Mouse (Mus musculus) heart, postnatal 25 days (tissue): ENCODE data around the gene Pcdh15. TPM values are rescaled to one million over a fixed set of nuclear protein-coding genes. Genes with fewer than 3 reads are reported as not detected.

Experiments used
- DNase-seq: peaks from one replicate; pipeline ENCODE4 v3.0.0; 2022; ENCODE audit warnings: low spot score
- intact Hi-C: fragments of 180-260 bp; cut with DNase I; formaldehyde crosslinking; loops from one replicate; pipeline ENCODE4 v1.15.1; 2025
- total RNA-seq, 2 experiments: library from RNA; stranded (reverse); gene quantifications; 2 replicates each; pipeline ENCODE4 v1.2.3; 2021

Gene Pcdh15
- total RNA-seq, 2 experiments from 2014 or later: 0.34 to 0.59 TPM

DNA sequence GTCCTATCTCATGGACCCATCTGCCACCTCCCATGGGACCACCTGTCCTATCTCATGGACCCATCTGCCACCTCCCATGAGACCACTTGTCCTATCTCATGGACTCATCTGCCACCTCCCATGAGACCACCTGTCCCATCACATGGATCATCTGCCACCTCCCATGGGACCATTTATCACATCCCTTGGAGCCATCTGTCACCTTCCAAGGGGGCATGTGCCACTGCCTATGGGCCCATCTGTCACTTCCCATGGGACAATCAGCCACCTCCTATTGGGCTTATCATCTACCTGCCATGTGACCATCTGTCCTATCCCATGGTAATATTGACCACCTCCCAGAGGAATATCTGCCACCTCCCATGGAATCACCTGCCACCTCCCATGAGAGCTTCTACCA is 832.0 kb downstream of the Pcdh15 start:
- DNase-seq: no peak
- intact Hi-C loops: no loop called here

DNA sequence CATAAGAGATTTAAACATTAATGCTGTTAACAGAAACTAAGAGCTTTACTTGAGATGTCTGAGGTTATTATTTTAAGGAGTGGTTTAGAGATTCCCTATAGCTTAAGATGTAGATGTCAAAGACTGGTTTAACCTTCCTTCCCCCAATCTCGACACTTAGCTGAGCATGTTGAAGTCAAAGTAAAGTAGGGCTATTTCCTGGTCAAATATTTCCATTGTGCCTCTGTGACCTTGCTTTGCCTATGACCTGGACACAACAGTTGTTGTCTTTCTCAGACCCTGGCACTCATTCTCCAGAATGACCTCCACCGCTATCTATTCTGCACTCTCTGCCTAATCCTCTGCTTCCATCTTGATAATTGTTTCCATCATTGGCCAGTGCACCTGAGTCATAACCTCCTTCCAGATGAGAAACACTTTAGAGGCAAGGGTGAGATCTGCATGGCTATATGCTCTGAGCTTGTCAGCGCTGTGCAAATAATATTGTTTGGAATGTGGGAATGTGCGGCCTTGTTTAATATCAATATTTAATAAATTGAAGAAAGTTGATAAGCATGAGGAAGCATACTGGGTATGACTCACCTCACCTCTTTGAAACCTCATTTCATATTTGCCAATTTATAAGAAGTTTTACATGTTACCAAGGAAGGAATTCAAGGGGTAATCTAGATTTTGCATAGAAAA is 833.0 kb downstream of the Pcdh15 start:
- DNase-seq: no peak
- intact Hi-C loops: no loop called here

DNA sequence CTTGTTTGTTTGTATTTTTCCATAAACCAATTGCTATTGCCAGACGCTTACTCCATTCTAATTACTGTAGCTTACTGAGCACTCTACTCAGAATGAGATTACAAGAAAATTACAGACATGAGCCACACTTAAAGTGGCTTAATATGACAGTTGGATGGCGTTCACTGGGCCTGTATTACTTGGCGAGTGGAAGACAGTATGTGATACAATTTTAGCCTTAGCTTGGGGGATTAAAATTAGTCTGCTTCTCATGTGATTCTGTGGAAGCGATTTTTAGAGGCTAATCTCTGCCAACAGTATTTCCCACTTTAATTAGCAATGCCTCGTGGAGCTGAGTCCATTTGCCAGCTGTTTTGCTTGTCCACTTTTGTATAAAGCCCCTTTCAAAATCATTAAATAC is 837.0 kb downstream of the Pcdh15 start:
- intact Hi-C loops: no loop called here
- no peak for DNase-seq

DNA sequence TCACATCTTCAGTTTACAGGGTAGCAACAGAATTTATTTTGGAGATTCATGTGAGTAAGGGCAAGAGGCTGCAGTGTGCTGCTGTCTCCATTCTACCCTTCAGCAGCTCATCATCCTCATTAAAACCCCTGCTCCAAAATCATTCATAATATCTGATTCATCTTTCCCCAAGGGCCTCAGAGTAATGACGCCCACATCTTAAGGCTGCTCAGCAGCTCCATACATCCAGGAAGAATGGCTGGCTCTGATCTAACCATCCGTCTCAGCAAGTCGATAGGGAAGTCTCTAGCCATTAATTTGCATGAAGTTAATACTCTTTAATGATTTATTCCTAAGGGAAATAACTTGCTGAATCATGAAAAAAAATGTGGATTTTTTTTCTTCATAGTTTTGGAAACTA is 839.8 kb downstream of the Pcdh15 start:
- DNase-seq: no peak
- intact Hi-C loops: no loop called here

DNA sequence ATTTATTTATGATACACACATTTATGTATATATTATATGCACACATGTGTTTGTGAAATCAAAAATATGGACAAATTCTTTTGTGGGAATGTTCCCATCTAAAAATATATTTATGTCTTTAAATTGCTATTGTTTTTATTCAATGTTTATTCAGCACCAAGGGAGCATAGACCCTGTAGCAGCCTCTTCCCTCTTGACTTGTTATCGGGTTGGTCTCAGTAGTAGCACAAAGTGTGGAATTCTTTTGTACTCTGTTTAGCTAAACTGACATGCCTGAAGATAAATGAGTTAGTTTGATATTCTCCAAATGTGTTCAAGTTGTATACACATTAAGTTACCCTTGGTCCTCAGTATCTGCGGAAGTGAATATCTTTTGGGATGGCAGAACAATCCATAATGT is 848.7 kb downstream of the Pcdh15 start:
- DNase-seq: no peak
- intact Hi-C loops: no loop called here

DNA sequence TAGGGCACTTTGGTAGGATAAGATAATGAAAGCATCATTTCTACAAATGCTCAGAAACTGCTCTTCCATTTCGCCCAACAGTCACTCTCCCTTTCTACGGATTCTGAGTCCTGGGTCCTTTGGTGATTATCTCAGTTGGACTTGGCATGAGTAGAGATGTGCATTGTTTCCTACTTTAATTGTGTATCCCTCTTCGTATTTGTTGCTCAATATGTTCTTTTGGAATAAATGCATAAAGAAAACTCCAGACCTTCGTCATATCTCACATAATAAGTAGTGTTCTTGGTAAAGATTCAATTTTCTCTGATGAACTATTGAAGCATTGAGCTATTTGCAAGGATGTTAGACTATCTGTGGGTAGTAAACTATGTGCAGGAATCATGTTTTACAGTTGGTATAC is 854.2 kb downstream of the Pcdh15 start:
- intact Hi-C loops: no loop called here
- DNase-seq: no peak

DNA sequence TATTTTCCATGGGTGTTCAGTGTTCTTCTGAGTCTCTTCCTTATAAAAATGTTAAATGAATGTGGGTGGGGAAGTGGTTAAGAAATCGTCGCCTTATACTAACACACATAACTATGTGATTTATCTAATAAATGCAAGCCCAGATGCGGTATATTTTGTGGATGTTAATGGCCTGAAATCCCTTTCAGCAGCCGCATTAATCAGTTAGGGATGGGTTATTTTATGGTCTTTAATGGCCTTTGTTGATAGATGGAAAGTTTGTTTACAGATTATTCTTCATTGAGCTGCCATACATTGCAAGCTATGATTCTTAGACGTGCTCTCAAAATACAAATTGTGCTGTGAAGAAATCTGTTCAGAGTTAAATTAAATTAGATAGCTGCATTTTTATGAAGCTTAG is 884.9 kb downstream of the Pcdh15 start:
- DNase-seq: no peak
- intact Hi-C loops: no loop called here

DNA sequence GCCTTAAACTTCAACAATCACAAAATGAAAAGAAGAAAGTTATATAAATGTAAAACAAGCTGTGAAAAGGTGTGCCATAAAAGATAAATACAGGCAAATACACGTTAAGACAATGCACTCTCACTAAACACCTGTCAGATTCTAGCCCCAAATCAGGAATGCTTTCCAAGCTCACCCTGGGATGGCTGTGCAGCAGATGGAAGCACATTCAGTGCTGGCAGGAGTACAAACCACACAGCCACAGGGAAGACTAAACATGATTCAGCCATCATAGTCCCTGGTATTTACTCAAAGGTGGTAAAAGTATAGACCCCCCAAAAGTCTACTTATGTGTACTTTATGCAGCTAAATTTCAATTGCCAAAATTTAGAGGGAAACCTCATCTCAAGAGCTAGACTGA is 909.7 kb downstream of the Pcdh15 start:
- intact Hi-C loops: no loop called here
- DNase-seq: no peak

DNA sequence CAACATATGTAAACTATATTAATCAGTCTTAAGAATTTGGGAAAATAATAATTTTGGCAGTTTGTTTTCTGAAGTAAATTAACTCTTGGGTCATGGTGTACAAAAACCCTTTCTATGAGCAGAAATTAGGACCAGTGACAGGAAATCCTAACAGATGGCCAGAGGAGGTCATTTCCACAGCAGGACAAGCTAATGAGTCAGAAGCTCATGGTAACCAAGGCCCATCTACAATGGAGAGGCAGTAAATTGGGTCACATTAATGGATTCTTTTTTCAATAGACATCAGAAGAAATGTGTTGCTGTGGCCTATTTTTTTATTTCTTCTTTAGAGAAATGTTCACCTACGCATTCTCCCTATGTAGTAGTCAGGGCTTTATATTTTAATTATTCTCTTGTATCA is 923.9 kb downstream of the Pcdh15 start:
- DNase-seq: no peak
- intact Hi-C loops: no loop called here

DNA sequence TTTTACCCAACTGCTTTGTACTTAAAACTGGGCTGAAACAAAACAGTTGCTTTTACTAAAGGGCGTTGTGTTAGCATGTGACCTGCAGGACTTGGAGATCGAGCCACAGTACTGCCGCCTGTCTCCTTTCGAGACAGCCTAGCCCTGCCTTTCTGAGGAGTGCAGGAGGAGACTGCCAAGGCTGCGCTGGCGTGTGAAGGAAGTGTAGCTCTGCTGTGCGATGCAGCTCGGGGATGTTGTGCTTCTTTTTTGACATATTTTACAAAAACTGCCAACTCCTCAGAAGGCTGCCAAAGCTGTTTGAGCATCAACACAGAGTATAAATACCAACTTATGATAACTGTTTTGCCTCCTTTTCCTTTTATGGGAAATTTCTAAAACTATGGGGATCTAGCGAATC is 953.9 kb downstream of the Pcdh15 start:
- intact Hi-C loops: no loop called here
- DNase-seq: no peak

DNA sequence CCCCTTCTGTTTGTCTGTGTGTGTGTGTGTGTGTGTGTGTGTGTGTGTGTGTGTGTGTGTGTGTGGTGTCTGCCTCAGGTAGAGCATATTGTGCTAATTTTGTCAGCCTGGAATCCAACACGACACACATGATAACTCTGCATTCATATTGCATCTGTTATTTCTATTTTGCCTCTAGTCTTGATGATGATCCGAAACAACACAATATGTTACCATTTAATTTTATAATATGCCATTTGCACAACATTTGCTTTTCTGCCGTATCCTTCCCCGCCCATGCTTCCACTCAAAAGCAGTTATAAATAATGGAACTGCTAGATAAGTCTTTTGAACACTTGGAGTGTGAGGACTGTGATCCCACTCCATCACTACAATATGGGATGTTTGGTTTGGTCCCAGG is 987.5 kb downstream of the Pcdh15 start:
- intact Hi-C loops: no loop called here
- no peak for DNase-seq

DNA sequence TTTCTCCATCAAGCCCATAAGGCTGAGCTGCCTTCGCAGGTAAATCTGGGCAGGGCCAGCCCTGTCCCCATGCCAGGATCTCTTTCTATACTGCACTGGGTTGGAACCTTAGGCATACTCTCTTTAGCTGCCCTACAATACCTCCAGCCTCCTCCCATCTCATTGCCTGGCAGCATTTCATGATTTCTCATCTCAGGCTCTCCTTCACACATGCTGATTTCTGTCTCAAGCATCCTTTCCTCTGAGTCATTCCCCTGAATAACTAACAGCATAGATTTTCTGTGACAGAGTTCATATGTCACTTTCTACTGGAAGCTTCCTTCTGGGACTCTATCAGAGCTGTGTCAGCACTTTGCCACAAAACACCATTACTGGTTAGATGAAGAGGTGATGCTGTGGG is 999.2 kb downstream of the Pcdh15 start:
- no peak for DNase-seq
- intact Hi-C loops: no loop called here

DNA sequence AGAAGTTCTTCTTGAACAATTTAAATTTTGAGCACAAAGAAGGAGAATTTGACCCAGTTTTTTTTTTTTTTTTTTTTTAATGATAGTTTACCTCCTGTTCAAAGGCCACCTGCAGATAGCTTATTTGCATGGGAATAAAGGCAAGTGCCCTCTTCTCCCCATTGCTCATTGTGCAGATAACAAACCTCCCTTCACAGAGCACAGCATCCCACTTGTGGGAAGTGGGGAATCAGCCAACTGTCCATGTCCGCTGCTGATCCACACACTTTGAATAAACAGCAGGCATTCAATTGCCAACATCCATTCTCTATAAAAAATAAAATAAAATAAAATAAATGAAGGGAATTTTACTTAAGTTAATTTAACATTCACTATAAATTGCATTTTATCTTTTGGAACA is 1015.0 kb downstream of the Pcdh15 start:
- intact Hi-C loops: no loop called here
- no peak for DNase-seq

DNA sequence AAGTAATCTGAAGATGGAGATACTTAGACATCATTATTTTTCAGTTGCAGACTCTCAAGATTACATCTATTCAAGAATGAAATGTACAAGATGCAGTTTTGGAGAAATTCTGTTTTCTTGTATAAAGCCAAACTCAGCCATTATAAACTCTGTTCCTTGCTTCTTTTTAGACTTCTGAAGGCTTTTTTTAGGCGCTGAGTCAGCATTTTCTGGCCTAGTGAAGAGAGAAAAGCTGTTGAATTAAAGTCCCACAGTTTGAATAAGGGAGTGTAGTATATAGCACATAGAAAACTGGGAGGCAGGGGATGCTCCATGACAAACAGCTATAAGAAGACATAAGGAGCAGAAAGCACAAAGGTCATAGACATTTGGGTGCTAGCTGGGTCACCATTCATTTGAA is 1017.7 kb downstream of the Pcdh15 start:
- intact Hi-C loops: no loop called here
- DNase-seq: no peak

DNA sequence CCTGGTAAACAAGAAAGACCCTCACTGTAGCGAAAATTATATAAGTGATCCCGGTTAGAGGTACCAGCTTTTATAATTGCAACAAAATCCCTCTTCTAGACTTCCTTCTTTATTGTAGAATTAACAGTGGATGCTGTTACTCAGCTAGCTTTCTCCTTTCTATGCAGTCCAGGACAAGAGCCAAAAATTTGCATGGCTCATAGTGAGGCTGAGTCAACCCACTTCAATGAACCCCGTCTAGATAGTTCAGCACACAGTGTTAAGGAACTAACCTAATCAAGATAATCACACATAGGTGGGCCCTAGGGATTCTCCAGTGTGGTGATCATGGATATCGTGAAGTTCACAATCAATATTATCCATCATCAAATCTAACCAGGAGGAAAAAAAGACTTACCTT is 1024.3 kb downstream of the Pcdh15 start:
- no peak for DNase-seq
- intact Hi-C loops: no loop called here

DNA sequence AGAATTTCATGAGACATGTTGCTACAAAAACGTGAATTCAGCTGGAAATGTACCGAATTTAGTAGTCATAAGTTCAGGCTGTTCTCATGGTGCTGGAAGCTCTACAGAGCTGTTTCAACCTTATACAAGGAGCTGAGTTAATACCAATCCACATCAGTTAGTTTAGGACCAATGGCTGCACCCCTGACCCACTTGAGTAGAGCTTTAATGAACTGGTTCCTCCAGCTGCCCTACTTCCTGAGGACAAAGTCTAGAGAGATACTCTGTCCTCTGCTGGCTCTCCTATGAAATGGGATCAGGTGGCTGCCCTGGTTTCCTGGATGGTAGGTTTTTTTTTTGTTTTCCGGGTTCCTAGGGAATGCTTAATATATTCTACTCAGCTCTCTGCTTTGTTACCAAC is 1030.0 kb downstream of the Pcdh15 start:
- intact Hi-C loops: no loop called here
- no peak for DNase-seq

DNA sequence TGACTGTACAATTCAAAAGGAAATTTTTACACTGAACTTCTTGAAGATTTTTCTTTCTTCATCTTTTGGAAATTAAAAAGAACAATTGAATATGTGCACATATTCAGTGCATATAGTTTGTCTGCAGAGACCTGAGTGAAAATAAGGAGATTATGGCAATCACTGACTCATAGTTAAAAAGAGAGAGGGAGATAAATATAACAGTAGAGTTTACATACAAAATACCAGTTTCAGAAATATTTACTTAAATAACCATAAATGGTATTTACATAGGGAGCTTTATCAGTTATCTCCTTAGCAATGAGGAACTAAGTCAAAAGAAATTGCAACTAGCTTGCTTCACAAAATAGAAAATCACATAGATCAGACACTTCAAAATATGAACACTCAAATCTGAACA is 1030.5 kb downstream of the Pcdh15 start:
- intact Hi-C loops: no loop called here
- DNase-seq: no peak

DNA sequence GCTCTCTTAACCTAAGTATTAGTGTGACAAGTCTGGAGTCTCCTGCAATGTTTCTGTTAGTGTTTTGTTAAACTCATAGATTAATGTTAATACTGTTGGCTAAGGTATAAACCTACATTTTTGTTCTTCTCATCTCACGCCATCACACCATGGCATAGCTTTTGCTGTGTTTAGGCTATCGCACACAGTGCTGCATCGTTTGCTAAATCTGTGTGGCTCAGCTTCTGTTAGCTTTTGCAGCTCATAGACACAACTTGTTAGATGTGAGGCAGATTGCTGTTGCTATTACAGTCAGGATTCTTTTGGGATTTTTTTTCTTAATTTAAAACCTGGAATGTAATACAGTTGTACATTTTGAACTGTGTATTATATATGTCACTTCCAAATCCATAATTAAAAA is 1031.7 kb downstream of the Pcdh15 start:
- DNase-seq: no peak
- intact Hi-C loops: no loop called here

DNA sequence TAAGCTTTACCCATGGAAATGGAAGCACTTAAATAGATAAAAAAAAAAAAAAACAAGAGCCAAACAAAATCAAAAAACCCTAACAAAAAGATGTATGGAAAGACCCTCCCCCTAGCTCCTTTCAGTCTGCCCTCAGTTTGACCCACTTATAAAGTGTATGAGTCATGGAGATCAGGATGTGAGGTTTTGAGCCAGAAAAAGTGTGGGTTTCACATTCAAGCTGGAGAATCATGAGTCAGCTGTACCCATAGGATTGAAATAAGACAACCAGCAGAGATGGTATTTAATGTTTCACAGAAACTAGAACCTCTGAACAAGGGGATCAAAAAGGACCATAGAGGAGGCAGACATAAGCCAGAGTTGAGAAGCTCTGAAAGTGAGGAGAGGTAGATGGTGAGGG is 1048.8 kb downstream of the Pcdh15 start:
- intact Hi-C loops: no loop called here
- no peak for DNase-seq

DNA sequence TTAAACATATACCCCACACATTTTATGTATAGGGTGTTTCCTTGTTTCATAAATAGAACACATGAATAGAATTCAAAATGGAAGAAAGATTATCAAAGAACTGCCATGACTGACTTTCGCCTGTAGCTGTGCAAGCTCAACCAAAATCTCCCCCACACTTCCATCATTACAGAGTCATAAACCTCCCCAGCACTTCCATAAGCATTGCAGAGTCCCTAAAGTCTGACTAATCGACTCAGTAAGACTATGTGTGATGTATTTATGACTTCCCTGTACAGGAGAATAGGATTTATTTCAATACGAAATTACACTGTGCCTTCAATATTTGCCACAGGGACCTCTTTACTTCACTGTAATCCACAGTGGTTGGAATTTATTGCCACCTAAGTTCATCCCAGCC is 1082.8 kb downstream of the Pcdh15 start:
- intact Hi-C loops: no loop called here
- DNase-seq: no peak

DNA sequence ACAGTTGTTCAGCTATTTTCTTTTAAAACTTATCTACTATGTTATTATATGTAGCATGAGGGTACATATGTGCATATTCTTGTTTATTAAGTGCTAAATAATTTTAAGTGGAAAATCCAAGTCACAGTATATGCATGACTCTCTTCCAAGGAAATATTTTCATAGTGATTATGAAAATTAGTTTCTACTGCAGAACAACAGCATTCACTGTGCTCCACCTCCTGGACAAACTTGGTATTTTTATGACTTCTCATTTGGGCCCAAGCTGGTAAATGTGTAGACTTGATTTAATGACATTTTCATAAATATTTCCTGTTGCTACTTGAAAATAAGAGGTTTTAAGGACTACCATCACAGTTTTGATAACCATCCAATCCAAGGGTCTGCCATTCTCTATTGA is 1104.5 kb downstream of the Pcdh15 start:
- no peak for DNase-seq
- intact Hi-C loops: no loop called here

DNA sequence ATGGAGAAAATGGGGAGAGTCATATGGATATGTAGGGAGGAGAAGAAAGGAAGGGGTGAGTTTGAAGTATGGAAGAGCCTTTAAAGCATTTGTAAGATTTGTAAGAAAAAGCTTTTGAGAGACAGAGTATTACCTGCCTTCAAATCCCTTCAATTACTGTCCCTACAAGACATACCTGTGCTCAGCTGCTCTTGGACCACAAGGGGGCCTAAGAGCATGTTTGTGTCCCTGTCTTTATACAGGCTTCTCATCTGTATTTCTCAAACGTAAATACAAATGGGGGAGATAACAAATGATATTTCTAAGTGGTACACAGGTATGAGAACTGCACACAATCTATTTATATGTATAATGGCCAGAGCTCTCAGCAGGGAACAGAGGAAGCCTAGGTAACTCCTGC is 1118.1 kb downstream of the Pcdh15 start:
- intact Hi-C loops: loop anchor here (2.0 kb wide), 1 partner anchor 244 kb away; no protein-coding TSS in a partner anchor
- no peak for DNase-seq

DNA sequence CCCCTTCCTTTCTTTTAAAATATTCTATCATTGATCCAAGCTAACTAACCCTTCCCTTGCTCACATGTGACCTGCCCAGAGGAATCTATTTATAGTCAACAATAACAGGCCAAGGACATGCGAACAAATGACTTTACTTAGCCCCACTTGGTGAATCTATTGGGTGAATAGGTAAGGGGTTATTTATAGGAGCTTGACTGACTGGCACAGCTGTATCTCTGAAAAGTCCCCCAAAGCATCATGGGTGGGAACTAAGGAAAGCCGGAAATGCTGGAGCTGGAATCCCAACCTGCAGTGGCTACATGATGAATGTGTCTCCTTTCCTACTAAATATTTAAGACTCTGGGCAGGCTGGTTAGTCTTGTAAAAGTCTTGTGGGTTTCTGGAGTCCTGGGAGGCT is 1121.3 kb downstream of the Pcdh15 start:
- DNase-seq: no peak
- intact Hi-C loops: no loop called here
